Mouse (Mus musculus): ENCODE measurements around the gene Psmc2.

DNA sequence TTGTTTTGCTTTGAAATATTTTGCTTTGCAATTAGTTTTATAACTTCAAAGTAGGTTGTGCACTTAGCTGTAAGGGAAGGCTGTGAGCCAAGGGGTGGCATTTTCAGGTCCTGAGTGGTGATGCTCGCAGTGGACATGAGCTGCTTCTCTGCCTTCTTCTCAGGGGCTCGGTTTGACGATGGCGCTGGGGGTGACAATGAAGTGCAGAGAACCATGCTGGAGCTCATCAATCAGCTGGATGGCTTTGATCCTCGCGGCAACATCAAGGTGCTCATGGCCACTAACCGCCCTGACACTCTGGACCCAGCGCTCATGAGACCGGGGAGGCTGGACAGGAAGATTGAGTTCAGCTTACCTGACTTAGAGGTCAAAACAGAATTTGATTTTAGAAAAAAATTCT lies 17.8 kb downstream of the Psmc2 start:
- no peak for TF ChIP-seq POLR2A (IDR thresholded peaks at IDR 0.05; ENCODE audit: borderline replicate concordance, control insufficient read depth, low read depth, low read length)
- no peak for TF ChIP-seq CTCF (IDR thresholded peaks at IDR 0.05; ENCODE audit: control insufficient read depth, insufficient read depth, low read length)
